Mouse (Mus musculus): ENCODE measurements around the gene Napb. TPM values are rescaled to one million over a fixed set of nuclear protein-coding genes. Genes with fewer than 3 reads are reported as not detected.

Gene Napb
- total and polyA plus RNA-seq, 3 experiments: not detected

DNA sequence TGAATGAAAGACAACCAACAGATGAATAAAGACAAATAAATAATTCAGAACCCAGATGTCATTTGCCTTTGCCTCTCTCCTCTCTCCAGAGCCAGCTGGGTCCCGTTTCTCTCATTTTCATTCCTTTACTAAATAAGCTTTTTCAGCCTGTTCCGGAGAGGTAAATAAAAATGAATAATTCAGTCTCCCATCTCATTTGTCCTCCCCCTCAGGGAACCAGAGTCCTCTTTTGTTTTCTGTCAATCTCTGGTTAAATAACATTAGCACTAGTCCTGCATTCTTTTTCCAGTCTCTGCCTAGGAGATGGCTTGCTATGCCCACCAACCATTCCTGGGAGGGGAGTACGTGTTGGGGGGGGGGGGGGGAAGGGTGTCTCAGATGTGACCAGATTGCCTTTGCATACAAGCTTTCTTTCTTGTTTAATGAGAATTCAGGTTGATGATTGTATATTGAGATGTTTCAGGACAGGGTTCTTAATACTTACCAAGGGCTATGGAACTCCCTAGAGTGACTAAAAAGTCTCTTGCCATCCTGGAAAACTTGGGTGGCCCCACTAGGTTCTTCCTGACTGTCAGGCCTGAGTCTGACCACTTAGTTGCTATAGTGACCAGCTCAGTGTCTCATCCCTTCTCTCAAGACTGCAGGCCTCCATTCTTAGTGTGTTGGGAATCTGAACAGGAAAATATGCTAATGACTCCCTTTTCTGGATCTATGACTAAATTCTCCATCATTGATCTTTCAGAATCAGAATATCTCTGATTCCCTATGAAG lies 81.5 kb downstream of the Napb start:
- Histone ChIP-seq H3K4me1 (ENCODE audit: control insufficient read depth in 1 of 2, insufficient read depth in 2 of 2, low read length in 2 of 2) (no peaks in the 10 kb centered on the region), H3K27me3 (ENCODE audit: control insufficient read depth in 1 of 2, insufficient read depth in 2 of 2, low read length in 2 of 2) (no peaks in the 10 kb centered on the region), H3K79me2 (ENCODE audit: control insufficient read depth, insufficient read depth, low read length, poor library complexity) (no peaks in the 10 kb centered on the region), H3K36me3 (ENCODE audit: control insufficient read depth in 1 of 2, insufficient read depth in 2 of 2, low read length in 2 of 2) (no peaks in the 10 kb centered on the region), H3K9me3 (replicated peaks; ENCODE audit: insufficient read depth, low read length) (no peaks in the 10 kb centered on the region), H3K9ac (ENCODE audit: control insufficient read depth, low read depth, low read length, poor library complexity, severe bottlenecking) (no peak overlapping the region), H3K27ac (ENCODE audit: control insufficient read depth, low read depth, low read length) (no peak overlapping the region), H3K4me3 (ENCODE audit: control insufficient read depth in 1 of 2, insufficient read depth in 1 of 2, low read depth in 2 of 2, low read length in 2 of 2) (no peak overlapping the region)
- TF ChIP-seq NRF1 (IDR thresholded peaks at IDR 0.05; ENCODE audit: insufficient read depth, low read depth, low read length, poor library complexity, severe bottlenecking) (no peak), ETS1 (IDR thresholded peaks at IDR 0.05; ENCODE audit: low read depth, low read length) (no peak), HCFC1 (IDR thresholded peaks at IDR 0.05; ENCODE audit: low read depth, low read length) (no peak)
- no peak for DNase-seq (ENCODE audit: low read depth, low spot score)

DNA sequence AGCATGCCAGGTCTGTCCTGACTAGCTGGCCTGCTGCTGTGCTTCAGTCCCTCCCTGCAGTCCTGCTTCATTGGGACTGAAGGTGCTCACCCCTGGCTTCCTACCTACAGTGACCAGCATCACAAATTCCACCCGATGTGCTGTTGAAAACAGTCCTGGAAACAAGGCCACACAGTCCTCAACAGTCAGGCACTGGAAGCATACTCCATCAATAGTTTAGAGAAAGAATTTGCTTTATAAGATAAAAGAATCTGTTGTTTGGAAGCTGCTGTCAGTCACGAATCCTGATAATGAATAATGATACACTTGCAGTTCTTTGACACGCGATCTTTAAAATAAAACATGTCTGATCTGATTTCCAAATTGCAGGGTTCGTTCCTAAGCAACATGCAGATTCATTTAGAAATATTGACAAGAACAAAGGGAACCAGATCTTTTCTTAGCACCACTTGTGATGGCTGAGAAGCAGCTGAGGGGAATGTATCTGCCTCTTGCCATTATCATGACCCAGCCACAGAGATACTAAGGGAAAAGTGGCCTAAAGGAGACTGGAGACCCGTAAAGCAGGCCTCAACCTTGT lies 87.8 kb downstream of the Napb start:
- DNase-seq (ENCODE audit: low read depth, low spot score): no peak
- H3K4me1 ChIP-seq (ENCODE audit: control insufficient read depth in 1 of 2, insufficient read depth in 2 of 2, low read length in 2 of 2): no peaks in the 10 kb centered on the region
- H3K9me3 ChIP-seq (replicated peaks; ENCODE audit: insufficient read depth, low read length): no peaks in the 10 kb centered on the region
- no peaks in the 10 kb centered on the region for H3K36me3 ChIP-seq (ENCODE audit: control insufficient read depth in 1 of 2, insufficient read depth in 2 of 2, low read length in 2 of 2)
- H3K27me3 ChIP-seq (ENCODE audit: control insufficient read depth in 1 of 2, insufficient read depth in 2 of 2, low read length in 2 of 2): no peaks in the 10 kb centered on the region; a peak in 1 of 4 replicates
- H3K27ac ChIP-seq (ENCODE audit: control insufficient read depth, low read depth, low read length): no peak overlapping the region
- TF ChIP-seq ZC3H11A (IDR thresholded peaks at IDR 0.05; ENCODE audit: low read depth, low read length): no peak
- H3K4me3 ChIP-seq (ENCODE audit: control insufficient read depth in 1 of 2, insufficient read depth in 1 of 2, low read depth in 2 of 2, low read length in 2 of 2): no peak overlapping the region
- H3K79me2 ChIP-seq (ENCODE audit: control insufficient read depth, insufficient read depth, low read length, poor library complexity): no peaks in the 10 kb centered on the region
- H3K9ac ChIP-seq (ENCODE audit: control insufficient read depth, low read depth, low read length, poor library complexity, severe bottlenecking): no peak overlapping the region

Other genes with a start within 250 kb of the Napb start
- 99.5 and 104 TPM in 2 replicates for gene Nxt1, start 59.9 kb downstream of the Napb start, total RNA-seq (2012; rRNA removed)
- gene Nxt1, start 59.9 kb downstream of the Napb start, polyA plus RNA-seq (2012; ENCODE audit: insufficient read depth in 1 of 2, insufficient read length in 2 of 2, low read depth in 1 of 2, low replicate concordance in 2 of 2, missing spikeins in 1 of 2): 10 to 100 TPM in 1 of 2 experiments, not detected in 1; 70.5 TPM
- 9.9 and 11.2 TPM in 2 replicates for gene Gzf1, start 51.4 kb downstream of the Napb start, total RNA-seq (2012; rRNA removed)
- gene Gzf1, start 51.4 kb downstream of the Napb start, polyA plus RNA-seq (2012; ENCODE audit: insufficient read depth in 1 of 2, insufficient read length in 2 of 2, low read depth in 1 of 2, low replicate concordance in 2 of 2, missing spikeins in 1 of 2): 10 to 100 TPM in 1 of 2 experiments, not detected in 1; 17.7 TPM
- not detected in 2 replicates for gene Cstl1, start 17.9 kb upstream of the Napb start, total RNA-seq (2012; rRNA removed)
- not detected for gene Cstl1, start 17.9 kb upstream of the Napb start, polyA plus RNA-seq (2012; ENCODE audit: insufficient read depth in 1 of 2, insufficient read length in 2 of 2, low read depth in 1 of 2, low replicate concordance in 2 of 2, missing spikeins in 1 of 2)
- not detected in 2 replicates for gene Cst11, start 39.0 kb upstream of the Napb start, total RNA-seq (2012; rRNA removed)
- not detected for gene Cst11, start 39.0 kb upstream of the Napb start, polyA plus RNA-seq (2012; ENCODE audit: insufficient read depth in 1 of 2, insufficient read length in 2 of 2, low read depth in 1 of 2, low replicate concordance in 2 of 2, missing spikeins in 1 of 2)
- not detected in 2 replicates for gene 8030411F24Rik, start 49.5 kb upstream of the Napb start, total RNA-seq (2012; rRNA removed)
- gene 8030411F24Rik, start 49.5 kb upstream of the Napb start, polyA plus RNA-seq (2012; ENCODE audit: insufficient read depth in 1 of 2, insufficient read length in 2 of 2, low read depth in 1 of 2, low replicate concordance in 2 of 2, missing spikeins in 1 of 2): not detected
- gene Cst12, start 56.9 kb upstream of the Napb start, total RNA-seq (2012; rRNA removed): not detected in 2 replicates
- not detected for gene Cst12, start 56.9 kb upstream of the Napb start, polyA plus RNA-seq (2012; ENCODE audit: insufficient read depth in 1 of 2, insufficient read length in 2 of 2, low read depth in 1 of 2, low replicate concordance in 2 of 2, missing spikeins in 1 of 2)
- not detected in 2 replicates for gene Cst8, start 66.3 kb upstream of the Napb start, total RNA-seq (2012; rRNA removed)
- gene Cst8, start 66.3 kb upstream of the Napb start, polyA plus RNA-seq (2012; ENCODE audit: insufficient read depth in 1 of 2, insufficient read length in 2 of 2, low read depth in 1 of 2, low replicate concordance in 2 of 2, missing spikeins in 1 of 2): not detected
- gene Cst13, start 87.6 kb upstream of the Napb start, total RNA-seq (2012; rRNA removed): not detected in 2 replicates
- gene Cst13, start 87.6 kb upstream of the Napb start, polyA plus RNA-seq (2012; ENCODE audit: insufficient read depth in 1 of 2, insufficient read length in 2 of 2, low read depth in 1 of 2, low replicate concordance in 2 of 2, missing spikeins in 1 of 2): not detected
- not detected in 2 replicates for gene Cst9, start 102.7 kb upstream of the Napb start, total RNA-seq (2012; rRNA removed)
- not detected for gene Cst9, start 102.7 kb upstream of the Napb start, polyA plus RNA-seq (2012; ENCODE audit: insufficient read depth in 1 of 2, insufficient read length in 2 of 2, low read depth in 1 of 2, low replicate concordance in 2 of 2, missing spikeins in 1 of 2)
- not detected in 2 replicates for gene 9230104L09Rik, start 132.6 kb upstream of the Napb start, total RNA-seq (2012; rRNA removed)
- gene 9230104L09Rik, start 132.6 kb upstream of the Napb start, polyA plus RNA-seq (2012; ENCODE audit: insufficient read depth in 1 of 2, insufficient read length in 2 of 2, low read depth in 1 of 2, low replicate concordance in 2 of 2, missing spikeins in 1 of 2): not detected
- gene Cst3, start 143.2 kb upstream of the Napb start, total RNA-seq (2012; rRNA removed): 104 and 114 TPM in 2 replicates
- 100 to 1,000 TPM in 1 of 2 experiments, not detected in 1; 122 TPM for gene Cst3, start 143.2 kb upstream of the Napb start, polyA plus RNA-seq (2012; ENCODE audit: insufficient read depth in 1 of 2, insufficient read length in 2 of 2, low read depth in 1 of 2, low replicate concordance in 2 of 2, missing spikeins in 1 of 2)